Mouse (Mus musculus) hindbrain, embryonic 10.5 days (tissue): Measurements from ENCODE around the gene Klhl35. TPM values are rescaled to one million over a fixed set of nuclear protein-coding genes. Genes with fewer than 3 reads are reported as not detected.

Experiments used
- DNase-seq: peaks from one replicate; pipeline ENCODE4 v3.0.0-alpha.2; 2017; ENCODE audit warnings: low spot score
- H3K27ac ChIP-seq: fragments of 300-500 bp; sonication (generic); 2 replicates; pipeline ENCODE4 v1.5.1; 2016; ENCODE audit warnings: mild to moderate bottlenecking, moderate library complexity
- H3K27me3 ChIP-seq: fragments of 300-500 bp; sonication (generic); 2 replicates; pipeline ENCODE4 v1.6.1; 2016; ENCODE audit warnings: mild to moderate bottlenecking; ENCODE audit not compliant: poor library complexity, insufficient read depth, severe bottlenecking
- H3K36me3 ChIP-seq: fragments of 300-500 bp; sonication (generic); 2 replicates; pipeline ENCODE4 v1.6.1; 2016; ENCODE audit warnings: mild to moderate bottlenecking, moderate library complexity
- H3K4me1 ChIP-seq: fragments of 300-500 bp; sonication (generic); replicated peaks from 2 replicates; pipeline ENCODE4 v1.6.1; 2016; ENCODE audit warnings: mild to moderate bottlenecking
- H3K4me3 ChIP-seq: fragments of 300-500 bp; sonication (generic); 2 replicates; pipeline ENCODE4 v1.5.1; 2016; ENCODE audit warnings: mild to moderate bottlenecking, moderate library complexity
- H3K9me3 ChIP-seq: fragments of 300-500 bp; sonication (generic); 2 replicates; pipeline ENCODE4 v1.6.1; 2016; ENCODE audit warnings: mild to moderate bottlenecking, moderate library complexity
- WGBS: fragments of 180-500 bp; shearing (Covaris S2); methylation state at CpG from one replicate; pipeline ENCODE4 v1.1.7; 2016; 5-methylcytosine and 5-hydroxymethylcytosine counted together
- polyA plus RNA-seq: library from polyadenylated mRNA; unstranded; fragments of >200 nt; fragmentation: Nextera tagmentation; extraction: Ambion mirVana; gene quantifications from 2 replicates; pipeline ENCODE4 v1.2.1, GENCODE M21; 2016

Klhl35 gene
- polyA plus RNA-seq, 1 experiment from 2014 or later, result 24.4 TPM

DNA sequence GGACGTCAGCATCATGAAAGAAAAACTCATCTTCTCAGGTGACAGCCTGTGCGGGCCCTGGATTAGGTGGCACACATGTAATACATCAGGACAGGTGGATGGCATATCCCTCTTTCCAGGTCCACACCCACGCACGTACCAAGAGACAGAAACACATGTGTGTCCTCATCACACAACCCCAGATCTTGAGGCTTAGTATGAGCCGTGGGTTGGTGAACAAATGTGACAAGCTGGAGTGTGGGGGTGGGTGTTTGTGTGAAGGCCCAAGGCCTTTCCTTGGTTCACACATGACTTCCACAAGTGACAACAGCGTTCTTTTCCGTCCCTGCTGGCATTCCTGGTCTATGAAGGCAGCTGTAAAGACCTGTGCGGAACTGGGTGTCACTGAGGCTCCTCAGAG lies 7.0 kb upstream of the Klhl35 start:
- DNase-seq, result no peak
- H3K4me3 ChIP-seq, result no peak overlapping the region
- peaks cover 58% of the 10 kb centered on the region for H3K36me3 ChIP-seq
- H3K4me1 ChIP-seq, result 0 out of 2 replicates have a peak, but pooled peaks cover 10% of the 10 kb centered on the region
- H3K27me3 ChIP-seq, result no peaks in the 10 kb centered on the region
- H3K9me3 ChIP-seq, result no peaks in the 10 kb centered on the region
- peak overlapping the region; percentile 13; the same call in 1 of the 2 replicates for H3K27ac ChIP-seq
- 90% methylated on average over 8 of the region's 8 CpGs for WGBS

DNA sequence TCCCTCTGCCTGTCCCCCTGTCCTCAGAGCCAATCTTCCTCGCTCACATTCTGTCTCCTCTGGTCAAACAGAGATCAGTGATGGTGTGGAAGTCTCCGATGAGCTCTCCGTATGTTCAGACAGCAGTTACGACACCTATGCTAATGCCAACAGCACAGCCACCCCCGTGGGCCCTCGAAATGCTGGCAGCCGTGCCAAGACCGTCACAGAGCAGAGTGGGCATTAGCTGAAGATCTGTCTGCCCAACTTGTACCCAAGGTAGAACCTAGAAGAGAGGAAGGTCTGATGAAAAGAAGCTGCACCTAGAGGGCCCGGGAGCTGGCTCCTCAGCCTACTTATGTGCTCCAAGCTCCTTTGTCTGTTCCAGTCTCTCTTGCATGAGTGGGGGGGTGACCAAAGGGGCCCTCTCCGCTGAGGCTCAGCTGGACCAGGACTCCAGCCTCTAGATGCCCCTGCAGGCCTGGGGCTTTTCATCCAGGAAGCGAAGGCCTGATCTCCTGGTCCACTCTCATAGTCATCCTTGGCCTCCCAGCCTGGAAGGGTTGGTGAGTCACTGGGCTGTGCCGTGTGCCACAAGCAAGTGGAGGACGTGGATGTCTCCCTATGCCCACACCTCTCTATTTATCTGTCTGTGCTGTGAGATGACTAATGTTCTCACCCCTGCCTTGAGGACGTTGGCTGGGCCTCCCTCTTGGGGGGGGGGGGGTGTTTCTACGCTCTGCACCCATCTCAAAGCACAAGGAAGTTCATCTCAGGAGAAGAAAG lies 5.7 kb upstream of the Klhl35 start:
- H3K4me3 ChIP-seq, result no peak overlapping the region
- H3K4me1 ChIP-seq, result peaks cover 13% of the 10 kb centered on the region
- no peaks in the 10 kb centered on the region for H3K9me3 ChIP-seq
- no peak for DNase-seq
- H3K27me3 ChIP-seq, result no peaks in the 10 kb centered on the region
- WGBS, result 93% methylated on average over 15 of the region's 15 CpGs
- peaks cover 48% of the 10 kb centered on the region for H3K36me3 ChIP-seq
- H3K27ac ChIP-seq, result no peak overlapping the region

DNA sequence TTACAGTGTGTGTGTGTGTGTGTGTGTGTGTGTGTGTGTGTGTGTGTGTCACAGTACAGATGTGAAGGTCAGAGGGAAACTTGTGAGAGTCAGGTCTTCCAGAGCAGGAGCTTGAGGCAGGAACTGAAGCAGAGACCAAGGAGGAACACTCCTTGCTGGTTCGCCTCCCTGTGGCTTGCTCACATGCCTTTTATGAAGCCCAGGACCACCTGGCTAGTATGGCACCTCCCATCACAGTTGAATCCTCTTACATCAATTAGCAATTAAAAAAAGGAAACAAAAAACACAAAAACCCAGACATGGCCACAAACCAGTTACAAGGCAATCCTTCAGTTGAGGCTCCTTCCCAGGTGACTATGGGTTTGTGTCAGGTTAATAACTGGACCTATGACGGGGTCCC lies 2.7 kb upstream of the Klhl35 start:
- Histone ChIP-seq H3K4me3 (no peak overlapping the region), H3K36me3 (peaks cover 33% of the 10 kb centered on the region), H3K27me3 (peaks cover 20% of the 10 kb centered on the region), H3K27ac (no peak overlapping the region), H3K4me1 (peaks cover 40% of the 10 kb centered on the region), H3K9me3 (no peaks in the 10 kb centered on the region)
- WGBS, result 81% methylated on average over 2 of the region's 2 CpGs
- DNase-seq, result no peak

GRCm38 (mm10) chr7:99467916-99468282 lies 2.1 kb downstream of the Klhl35 start:
- Histone ChIP-seq H3K4me3 (peak overlapping the region; percentile 60), H3K27me3 (peaks cover 49% of the 10 kb centered on the region), H3K9me3 (no peaks in the 10 kb centered on the region), H3K36me3 (peaks cover 22% of the 10 kb centered on the region), H3K4me1 (peaks cover 55% of the 10 kb centered on the region), H3K27ac (peak overlapping the region; percentile 90)
- 26% methylated on average over 11 of the region's 11 CpGs for WGBS
- no peak for DNase-seq

DNA sequence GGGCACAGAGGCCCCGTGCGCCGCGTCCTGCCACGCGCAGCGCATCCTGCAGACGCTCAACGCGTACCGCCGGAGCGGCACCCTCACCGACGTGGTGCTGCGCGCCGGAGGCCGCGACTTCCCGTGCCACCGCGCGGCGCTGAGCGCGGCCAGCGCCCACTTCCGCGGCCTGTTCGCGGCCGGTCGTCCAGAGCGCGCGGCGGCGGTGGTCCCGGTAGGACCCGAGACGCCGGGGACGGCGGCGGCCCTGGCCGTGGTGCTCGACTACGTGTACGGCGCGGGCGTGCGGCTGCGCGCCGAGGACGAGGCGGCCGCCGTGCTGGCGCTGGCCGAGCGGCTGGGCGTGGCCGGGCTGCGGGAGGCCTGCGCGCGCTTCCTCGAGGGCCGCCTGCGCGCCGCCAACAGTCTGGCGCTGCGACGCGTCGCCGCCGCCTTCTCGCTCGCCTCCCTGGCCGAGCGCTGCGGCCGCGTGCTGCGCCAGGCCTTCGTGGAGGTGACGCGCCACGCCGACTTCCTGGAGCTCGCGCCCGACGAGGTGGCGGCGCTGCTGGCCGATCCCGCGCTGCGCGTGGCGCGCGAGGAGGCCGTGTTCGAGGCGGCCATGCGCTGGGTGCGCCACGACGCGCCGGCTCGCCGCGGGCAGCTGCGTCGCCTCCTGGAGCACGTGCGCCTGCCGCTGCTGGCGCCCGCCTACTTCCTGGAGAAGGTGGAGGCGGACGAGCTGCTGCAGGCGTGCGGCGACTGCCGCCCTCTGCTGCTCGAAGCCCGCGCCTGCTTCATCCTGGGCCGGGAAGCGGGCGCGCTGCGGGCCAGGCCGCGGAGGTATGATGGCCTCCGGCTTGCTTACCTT lies 2.7 kb downstream of the Klhl35 start:
- 3% methylated on average over 145 of the region's 145 CpGs for WGBS
- Histone ChIP-seq H3K4me3 (peak overlapping the region; percentile 60), H3K4me1 (peaks cover 56% of the 10 kb centered on the region), H3K27me3 (peaks cover 49% of the 10 kb centered on the region), H3K27ac (peak overlapping the region; percentile 90), H3K9me3 (no peaks in the 10 kb centered on the region), H3K36me3 (peaks cover 28% of the 10 kb centered on the region)
- peak; percentile 76 for DNase-seq

DNA sequence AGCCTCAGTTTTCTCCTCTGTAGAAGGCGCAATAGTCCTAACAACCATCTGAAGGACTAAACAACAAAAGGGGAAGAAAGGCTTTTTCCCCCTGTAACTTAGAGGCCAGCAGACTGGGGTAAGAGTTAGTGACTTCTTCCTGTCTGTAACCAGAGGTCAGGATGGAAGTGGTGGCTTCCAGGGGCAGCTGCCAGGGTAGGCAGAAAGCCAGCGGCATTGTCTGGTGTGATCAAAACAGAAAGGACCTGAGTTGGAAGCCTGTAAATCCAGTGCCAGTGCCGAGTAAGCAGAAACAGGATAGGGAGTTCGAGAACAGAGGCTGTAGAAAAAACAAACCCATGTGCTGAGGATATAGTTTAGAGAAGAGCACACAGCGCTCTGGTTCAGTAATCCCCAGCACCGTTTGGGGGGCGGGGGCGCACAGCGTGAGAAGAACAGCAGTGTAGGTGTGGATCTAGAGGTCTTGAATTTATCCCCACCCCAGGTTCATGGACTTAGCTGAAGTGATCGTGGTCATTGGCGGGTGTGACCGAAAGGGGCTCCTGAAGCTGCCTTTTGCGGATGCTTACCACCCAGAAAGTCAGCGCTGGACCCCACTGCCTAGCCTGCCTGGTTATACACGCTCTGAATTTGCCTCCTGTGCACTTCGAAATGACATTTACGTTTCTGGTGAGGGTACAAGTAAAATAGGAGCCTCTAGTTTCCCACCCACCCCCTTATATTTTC lies 4.0 kb downstream of the Klhl35 start:
- 0 out of 2 replicates have a peak overlapping the region, but pooled peaks have one; percentile 12 for H3K27ac ChIP-seq
- no peaks in the 10 kb centered on the region for H3K9me3 ChIP-seq
- peaks cover 68% of the 10 kb centered on the region for H3K4me1 ChIP-seq
- WGBS, result 86% methylated on average over 17 of the region's 17 CpGs
- no peak for DNase-seq
- peaks cover 41% of the 10 kb centered on the region for H3K36me3 ChIP-seq
- no peak overlapping the region for H3K4me3 ChIP-seq
- peaks cover 49% of the 10 kb centered on the region for H3K27me3 ChIP-seq

- Histone ChIP-seq H3K4me1 (peaks cover 60% of the 10 kb centered on the region), H3K27me3 (peaks cover 45% of the 10 kb centered on the region), H3K36me3 (peaks cover 55% of the 10 kb centered on the region), H3K9me3 (no peaks in the 10 kb centered on the region), H3K27ac (no peak overlapping the region), H3K4me3 (no peak overlapping the region)
- no peak for DNase-seq
- 58% methylated on average over 18 of the region's 18 CpGs for WGBS
Measured at GRCm38 (mm10) chr7:99471578-99471977, 5.8 kb downstream of the Klhl35 start.

DNA sequence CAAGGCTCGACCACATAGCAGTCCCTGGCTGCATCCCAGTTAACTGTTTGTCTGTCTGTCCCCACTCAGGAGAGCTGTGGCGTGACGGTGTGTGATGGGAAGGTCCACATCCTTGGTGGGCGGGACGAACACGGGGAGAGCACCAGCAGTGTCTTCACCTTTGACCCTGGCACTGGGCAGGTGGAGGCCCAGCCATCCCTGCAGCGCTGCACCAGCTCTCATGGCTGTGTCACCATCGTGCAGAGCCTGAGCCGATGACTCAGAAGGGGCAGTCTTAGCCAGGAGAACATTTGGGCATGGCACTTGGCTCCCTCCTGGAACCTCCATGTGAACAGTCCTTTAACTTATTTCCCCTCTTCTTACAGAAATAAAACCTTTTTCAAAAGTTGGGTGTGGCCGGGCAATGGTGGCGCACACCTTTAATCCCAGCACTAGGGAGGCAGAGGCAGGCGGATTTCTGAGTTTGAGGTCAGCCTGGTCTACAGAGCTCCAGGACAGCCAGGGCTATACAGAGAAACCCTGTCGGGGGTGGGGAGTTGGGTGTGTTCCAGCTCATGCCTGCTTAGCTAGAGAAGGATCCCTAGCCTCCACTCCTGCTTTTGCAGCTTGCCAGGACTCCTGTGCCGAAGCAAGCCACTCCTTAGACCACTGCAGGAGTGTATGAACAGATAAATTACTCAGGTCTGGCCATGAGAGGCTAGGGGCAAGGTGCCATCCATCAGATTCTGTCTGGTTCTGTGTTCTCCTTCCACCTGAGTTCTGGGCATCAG lies 8.0 kb downstream of the Klhl35 start:
- no peaks in the 10 kb centered on the region for H3K9me3 ChIP-seq
- 91% methylated on average over 14 of the region's 14 CpGs for WGBS
- H3K4me3 ChIP-seq, result no peak overlapping the region
- H3K36me3 ChIP-seq, result peaks cover 77% of the 10 kb centered on the region
- no peak for DNase-seq
- peaks cover 22% of the 10 kb centered on the region for H3K27me3 ChIP-seq
- H3K4me1 ChIP-seq, result peaks cover 45% of the 10 kb centered on the region
- peak overlapping the region; percentile 78 for H3K27ac ChIP-seq

GRCm38 (mm10) chr7:99474836-99475561 lies 9.2 kb downstream of the Klhl35 start:
- DNase-seq, result peak; percentile 67
- Histone ChIP-seq H3K4me1 (peaks cover 48% of the 10 kb centered on the region; the same call in 1 of the 2 replicates), H3K4me3 (no peak overlapping the region), H3K27ac (peak overlapping the region; percentile 78), H3K9me3 (no peaks in the 10 kb centered on the region), H3K27me3 (peaks cover 11% of the 10 kb centered on the region), H3K36me3 (peaks cover 89% of the 10 kb centered on the region)
- 59% methylated on average over 12 of the region's 12 CpGs for WGBS

DNA sequence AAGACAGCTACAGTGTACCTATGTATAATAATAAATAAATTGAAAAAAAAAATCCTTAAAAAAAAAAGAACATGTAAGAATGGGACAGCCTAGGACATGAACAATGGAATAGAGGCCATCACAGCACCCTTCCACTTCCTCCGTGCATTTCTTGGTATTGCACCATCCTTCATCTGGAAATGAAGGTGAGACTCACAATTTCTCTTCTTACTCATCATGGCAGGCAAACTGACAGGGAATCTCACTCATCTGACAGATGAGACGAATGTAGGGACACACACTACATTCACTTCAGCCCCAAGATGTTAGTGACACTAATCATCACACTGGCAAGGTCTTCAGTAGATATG lies 9.7 kb downstream of the Klhl35 start:
- Histone ChIP-seq H3K36me3 (peaks cover 94% of the 10 kb centered on the region), H3K27ac (0 out of 2 replicates have a peak overlapping the region, but pooled peaks have one; percentile 78), H3K27me3 (peaks cover 5% of the 10 kb centered on the region; the same call in 1 of the 2 replicates), H3K9me3 (no peaks in the 10 kb centered on the region), H3K4me3 (no peak overlapping the region), H3K4me1 (peaks cover 52% of the 10 kb centered on the region)
- WGBS, result 83% methylated on average over 2 of the region's 2 CpGs
- DNase-seq, result no peak

DNA sequence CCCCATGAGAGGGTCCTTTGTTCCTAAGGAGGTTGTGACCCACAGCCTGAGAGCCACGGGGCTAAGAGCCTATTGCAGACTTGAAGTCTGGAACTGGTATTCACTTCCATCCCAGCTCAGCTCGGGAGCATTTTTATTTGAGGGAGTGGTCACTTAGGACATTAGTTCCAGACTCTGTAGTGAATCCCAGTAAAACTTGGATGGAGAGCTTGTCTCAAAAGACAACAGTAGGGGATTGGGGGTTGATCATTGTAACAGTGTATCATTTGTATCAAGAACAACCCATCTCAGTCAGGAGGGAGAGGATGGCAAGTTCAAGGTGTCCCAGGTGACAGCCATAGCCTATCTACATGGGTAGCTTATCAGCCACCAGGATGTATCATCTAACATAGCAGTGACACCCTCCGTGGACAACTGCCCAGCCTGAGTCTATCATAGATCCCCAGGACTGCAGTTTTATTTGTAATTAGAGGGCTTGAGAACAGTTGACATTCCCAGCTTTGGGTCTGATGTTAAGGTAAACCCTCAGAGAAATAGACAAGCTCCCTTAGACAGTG lies 10.8 kb downstream of the Klhl35 start:
- H3K4me1 ChIP-seq, result peaks cover 60% of the 10 kb centered on the region
- no peak overlapping the region for H3K4me3 ChIP-seq
- DNase-seq, result no peak
- H3K36me3 ChIP-seq, result peaks cover 96% of the 10 kb centered on the region
- no peaks in the 10 kb centered on the region for H3K9me3 ChIP-seq
- H3K27me3 ChIP-seq, result no peaks in the 10 kb centered on the region
- 40% methylated on average over 3 of the region's 3 CpGs for WGBS
- H3K27ac ChIP-seq, result peak overlapping the region; percentile 50; the same call in 1 of the 2 replicates
